Mouse (Mus musculus) lung, embryonic 16.5 days (tissue): Measurements from ENCODE around the gene Dok3. TPM values are rescaled to one million over a fixed set of nuclear protein-coding genes. Genes with fewer than 3 reads are reported as not detected.

Source experiments
- ATAC-seq: fragments of 200-750 bp; cut with Nextera tagmentation; 2 replicates; pipeline ENCODE4 v1.8.0; 2017; ENCODE audit warnings: low read depth, mild to moderate bottlenecking, moderate library complexity
- H3K27ac ChIP-seq: fragments of 300-500 bp; sonication (generic); 2 replicates; pipeline ENCODE4 v1.5.1; 2014; ENCODE audit warnings: mild to moderate bottlenecking, control low read depth, low read length
- H3K27me3 ChIP-seq: fragments of 300-500 bp; sonication (generic); 2 replicates; pipeline ENCODE4 v1.6.1; 2014; ENCODE audit warnings: low read depth, low read length, mixed read lengths; ENCODE audit not compliant: control insufficient read depth, insufficient read depth
- H3K36me3 ChIP-seq: fragments of 300-500 bp; sonication (generic); 2 replicates; pipeline ENCODE4 v1.6.1; 2014; ENCODE audit warnings: low read length; ENCODE audit not compliant: control insufficient read depth, insufficient read depth
- H3K4me1 ChIP-seq: fragments of 300-500 bp; sonication (generic); replicated peaks from 2 replicates; pipeline ENCODE4 v1.6.1; 2014; ENCODE audit warnings: low read length, mixed read lengths; ENCODE audit not compliant: control insufficient read depth, insufficient read depth
- H3K4me2 ChIP-seq: fragments of 300-500 bp; sonication (generic); 2 replicates; pipeline ENCODE4 v1.6.1; 2014; ENCODE audit warnings: low read depth, low read length, control low read depth
- H3K4me3 ChIP-seq: fragments of 300-500 bp; sonication (generic); 2 replicates; pipeline ENCODE4 v1.5.1; 2014; ENCODE audit warnings: mild to moderate bottlenecking, low read length, control low read depth
- H3K9ac ChIP-seq: fragments of 300-500 bp; sonication (generic); 2 replicates; pipeline ENCODE4 v1.6.1; 2014; ENCODE audit warnings: low read length, control low read depth
- H3K9me3 ChIP-seq: fragments of 300-500 bp; sonication (generic); 2 replicates; pipeline ENCODE4 v1.6.1; 2016; ENCODE audit warnings: low read length; ENCODE audit not compliant: control insufficient read depth
- WGBS: fragments of 180-500 bp; shearing (Covaris S2); extraction: QIAGEN DNeasy Blood & Tissue Kit; methylation state at CpG from one replicate; pipeline ENCODE4 v1.1.7; 2014; 5-methylcytosine and 5-hydroxymethylcytosine counted together
- polyA plus RNA-seq: library from polyadenylated mRNA; unstranded; fragments of >200 nt; fragmentation: Nextera tagmentation; extraction: Ambion mirVana; gene quantifications from 2 replicates; pipeline ENCODE4 v1.2.1, GENCODE M21; 2015

The Dok3 gene
- polyA plus RNA-seq, 1 experiment from 2014 or later, result 3.8 TPM

DNA sequence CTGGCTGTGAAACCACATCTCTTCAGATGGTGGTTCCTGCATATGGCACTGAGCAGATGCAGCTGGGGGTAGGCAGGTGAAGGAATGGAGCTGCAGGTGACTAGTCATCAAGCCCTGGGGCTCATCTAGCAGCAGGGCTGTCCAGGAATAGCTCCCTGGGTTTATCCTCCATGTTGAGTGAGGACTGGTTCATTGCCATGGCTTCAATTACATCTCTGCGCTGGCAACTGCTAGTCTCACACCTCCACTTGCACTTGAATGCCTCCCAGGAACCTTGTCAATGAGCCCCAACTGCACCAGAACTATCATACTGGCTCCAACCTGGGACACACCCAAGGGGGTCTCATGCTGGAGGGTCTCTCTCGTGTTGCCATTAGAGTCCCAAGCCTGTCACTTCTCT is 18.8 kb upstream of the Dok3 start:
- ATAC-seq, result no peak
- Histone ChIP-seq H3K9ac (no peak overlapping the region), H3K4me1 (no peaks in the 10 kb centered on the region), H3K4me2 (no peak overlapping the region), H3K27me3 (no peaks in the 10 kb centered on the region), H3K4me3 (no peak overlapping the region), H3K9me3 (no peaks in the 10 kb centered on the region), H3K27ac (no peak overlapping the region), H3K36me3 (peaks cover 28% of the 10 kb centered on the region)
- 89% methylated on average over 2 of the region's 2 CpGs for whole genome bisulfite sequencing

DNA sequence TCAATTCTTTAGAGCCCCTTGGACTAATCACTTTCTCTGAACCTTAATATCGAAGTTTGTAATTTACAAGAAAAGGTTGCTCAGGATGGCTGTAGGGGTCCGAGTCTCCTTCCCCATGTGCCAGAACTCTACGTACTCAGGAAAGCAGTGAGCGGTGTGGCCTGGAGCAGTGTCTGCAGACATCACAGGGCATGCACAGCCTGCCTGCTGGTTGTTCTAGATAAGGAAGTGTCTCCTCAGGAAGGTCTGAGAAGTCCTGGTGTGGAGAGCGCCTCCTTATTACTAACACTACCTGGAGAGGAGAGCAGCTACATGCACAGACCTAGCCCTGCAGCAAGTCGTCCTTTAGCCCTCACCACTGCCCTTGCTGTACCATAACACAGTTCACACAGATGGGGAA is 15.7 kb upstream of the Dok3 start:
- ATAC-seq, result no peak
- H3K9ac ChIP-seq, result no peak overlapping the region
- WGBS, result 91% methylated on average over 6 of the region's 6 CpGs

DNA sequence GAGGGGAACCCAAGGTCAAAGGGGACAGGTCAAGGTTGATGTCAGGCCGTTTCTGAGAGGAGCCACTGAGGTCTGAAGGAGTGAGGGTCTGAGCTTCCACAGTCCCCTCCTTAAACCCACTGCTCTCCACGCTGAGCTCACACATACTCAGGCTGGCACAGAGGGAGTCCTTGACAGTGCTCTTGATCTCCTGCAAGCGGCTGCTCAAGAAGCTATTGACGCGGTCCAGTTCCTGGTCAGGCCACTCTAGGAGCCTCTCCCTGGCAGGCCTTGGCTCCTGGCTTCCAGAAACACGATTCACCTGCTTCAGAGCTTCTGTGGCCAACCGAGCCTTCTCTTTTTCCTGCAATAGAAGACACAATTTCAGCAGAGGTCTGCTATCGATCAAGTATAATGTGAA is 14.4 kb upstream of the Dok3 start:
- H3K9me3 ChIP-seq, result no peaks in the 10 kb centered on the region
- H3K9ac ChIP-seq, result no peak overlapping the region
- H3K4me3 ChIP-seq, result no peak overlapping the region
- H3K27me3 ChIP-seq, result no peaks in the 10 kb centered on the region
- peaks cover 42% of the 10 kb centered on the region for H3K36me3 ChIP-seq
- 77% methylated on average over 8 of the region's 8 CpGs for WGBS
- no peak for ATAC-seq
- no peaks in the 10 kb centered on the region for H3K4me1 ChIP-seq
- H3K27ac ChIP-seq, result no peak overlapping the region
- no peak overlapping the region for H3K4me2 ChIP-seq

More for the DNA sequence above, 15.7 kb upstream of the Dok3 start:
- Histone ChIP-seq H3K27me3 (no peaks in the 10 kb centered on the region), H3K27ac (no peak overlapping the region), H3K4me2 (no peak overlapping the region), H3K36me3 (peaks cover 41% of the 10 kb centered on the region), H3K4me1 (no peaks in the 10 kb centered on the region), H3K4me3 (no peak overlapping the region), H3K9me3 (no peaks in the 10 kb centered on the region)

DNA sequence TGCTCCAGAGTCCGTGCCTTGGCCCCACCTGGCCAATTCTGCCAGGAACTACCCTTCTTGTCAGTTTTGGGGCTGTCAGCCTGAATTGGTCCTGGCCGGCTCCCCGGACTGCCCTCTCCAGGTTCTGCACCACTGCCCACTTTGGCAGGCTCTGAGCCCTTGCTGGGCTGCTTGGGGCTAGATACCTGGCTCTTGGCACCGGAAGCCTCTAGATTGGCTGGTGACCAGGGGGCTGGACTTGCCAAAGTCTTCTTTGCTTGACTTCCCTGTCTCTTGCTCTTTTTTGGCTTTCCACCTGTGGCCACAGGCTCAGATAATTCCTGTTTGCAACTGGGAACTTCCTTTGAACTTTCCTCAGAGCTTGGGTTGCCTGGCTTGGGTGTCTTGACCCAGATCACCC is 13.8 kb upstream of the Dok3 start:
- no peak for ATAC-seq
- Histone ChIP-seq H3K9ac (no peak overlapping the region), H3K4me3 (no peak overlapping the region), H3K27ac (no peak overlapping the region), H3K9me3 (no peaks in the 10 kb centered on the region), H3K4me2 (no peak overlapping the region), H3K36me3 (peaks cover 41% of the 10 kb centered on the region), H3K27me3 (no peaks in the 10 kb centered on the region), H3K4me1 (no peaks in the 10 kb centered on the region)
- 94% methylated on average over 4 of the region's 4 CpGs for WGBS

DNA sequence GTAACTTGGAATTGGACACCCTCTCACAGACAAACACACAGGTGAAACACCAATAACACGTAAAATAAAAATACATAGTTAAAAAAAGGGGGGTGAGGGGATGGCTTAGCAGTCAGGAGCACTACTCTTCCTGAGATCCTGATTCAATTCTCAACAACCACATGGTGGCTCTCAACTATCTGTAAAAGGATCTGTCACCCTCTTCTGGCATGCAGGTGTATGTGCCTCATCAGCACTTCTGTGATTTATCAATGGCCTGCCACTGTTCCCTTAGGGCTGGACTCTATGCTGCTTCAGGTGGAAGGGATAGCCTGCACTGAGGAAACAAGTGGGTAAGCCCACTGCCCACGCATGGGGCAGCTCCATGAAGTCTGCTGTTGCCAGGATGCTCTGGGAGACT is 11.8 kb upstream of the Dok3 start:
- 87% methylated on average over 2 of the region's 2 CpGs for WGBS

DNA sequence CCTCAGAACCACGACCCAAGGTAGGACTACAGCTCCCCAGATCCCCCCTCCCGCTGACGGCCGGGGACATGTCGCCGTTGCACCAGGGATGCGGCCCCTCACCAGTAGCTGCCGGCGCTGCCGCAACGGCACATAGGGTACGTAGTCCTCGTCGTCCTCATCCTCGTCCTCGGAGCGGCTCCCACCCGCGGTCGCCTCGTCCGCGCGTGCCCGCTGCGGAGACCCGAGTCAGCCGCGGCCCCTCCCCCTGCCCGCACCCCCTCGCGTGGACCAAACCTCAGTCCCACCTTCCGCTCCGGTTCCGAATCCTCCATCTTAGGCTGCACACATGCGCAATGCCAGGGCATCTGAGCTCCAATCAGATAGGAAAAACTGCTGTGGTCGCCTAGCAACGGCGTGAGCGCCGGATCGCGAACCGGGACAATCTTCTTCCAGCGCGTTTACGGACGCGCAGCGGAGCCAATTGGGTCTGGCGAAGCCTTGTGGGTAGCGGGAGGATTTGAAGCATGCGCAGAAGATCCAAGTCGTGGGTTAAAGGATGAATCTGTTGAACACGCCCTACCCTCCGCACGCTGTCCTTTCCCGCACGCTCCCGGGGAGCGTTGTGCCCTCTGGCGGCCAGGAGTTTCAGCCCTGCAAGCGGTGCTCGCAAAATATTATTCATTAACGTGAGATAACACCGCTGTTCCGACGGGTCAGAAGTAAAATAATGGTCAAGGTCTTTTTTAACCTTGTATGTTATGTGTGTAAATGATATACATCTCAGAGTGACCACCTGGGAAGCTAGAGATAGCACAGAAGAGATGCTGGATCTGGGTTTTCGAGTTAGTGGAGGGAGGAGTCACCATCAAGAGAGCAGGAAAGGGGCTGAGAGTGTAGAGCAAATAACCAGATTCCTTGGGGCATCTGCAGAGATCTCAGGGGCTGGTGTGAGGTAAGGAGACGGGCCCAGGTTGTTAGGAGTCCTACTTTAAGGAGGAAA is 7.4 kb upstream of the Dok3 start, which contains the start of gene Ddx41:
TSS of gene Ddx41 (minus strand) at position 465 of the 982 bp plus-strand sequence.
- Histone ChIP-seq H3K4me3 (peak within 1 kb of the TSS; percentile 85), H3K4me1 (peaks cover 11% of the 10 kb centered on the region), H3K4me2 (peak within 1 kb of the TSS; percentile 74), H3K36me3 (peaks cover 34% of the 10 kb centered on the region), H3K9ac (peak within 1 kb of the TSS; percentile 85), H3K27ac (peak within 1 kb of the TSS; percentile 30; the same call in 1 of the 2 replicates), H3K27me3 (no peaks in the 10 kb centered on the region), H3K9me3 (no peaks in the 10 kb centered on the region)
- peak; percentile 99 for ATAC-seq
- under 1% methylated on average over 67 of the region's 70 CpGs for WGBS

More for the DNA sequence above, 11.8 kb upstream of the Dok3 start:
- Histone ChIP-seq H3K4me1 (peaks cover 4% of the 10 kb centered on the region; the same call in 1 of the 2 replicates), H3K4me2 (no peak overlapping the region), H3K9ac (no peak overlapping the region), H3K27me3 (no peaks in the 10 kb centered on the region), H3K4me3 (no peak overlapping the region), H3K27ac (no peak overlapping the region), H3K9me3 (no peaks in the 10 kb centered on the region), H3K36me3 (peaks cover 34% of the 10 kb centered on the region)
- ATAC-seq, result no peak

DNA sequence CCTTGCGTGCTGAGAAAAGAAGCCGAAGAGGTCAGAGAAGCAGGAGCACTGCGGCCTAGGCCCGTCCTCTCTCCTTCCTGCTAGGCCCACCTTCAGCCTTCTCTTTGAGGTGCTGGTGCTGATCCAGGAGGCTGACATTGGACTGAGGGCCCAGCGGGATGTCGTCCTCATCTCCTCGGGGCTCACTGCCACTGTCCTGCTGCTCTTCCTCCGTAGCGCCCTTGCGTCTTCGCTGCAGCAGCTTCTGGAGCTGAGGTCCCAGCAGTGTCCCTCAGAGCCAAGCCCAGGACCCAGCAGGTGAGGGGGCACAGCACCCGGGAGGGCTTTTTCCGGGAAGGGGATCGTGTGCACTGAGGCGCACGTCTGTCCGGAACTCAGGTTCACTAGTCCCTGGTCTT is 6.7 kb upstream of the Dok3 start:
- Histone ChIP-seq H3K9ac (peak overlapping the region; percentile 85), H3K27me3 (no peaks in the 10 kb centered on the region), H3K4me2 (peak overlapping the region; percentile 74), H3K4me1 (peaks cover 11% of the 10 kb centered on the region), H3K4me3 (peak overlapping the region; percentile 85), H3K9me3 (no peaks in the 10 kb centered on the region), H3K36me3 (peaks cover 35% of the 10 kb centered on the region), H3K27ac (no peak overlapping the region)
- WGBS, result 16% methylated on average over 17 of the region's 17 CpGs
- no peak for ATAC-seq

DNA sequence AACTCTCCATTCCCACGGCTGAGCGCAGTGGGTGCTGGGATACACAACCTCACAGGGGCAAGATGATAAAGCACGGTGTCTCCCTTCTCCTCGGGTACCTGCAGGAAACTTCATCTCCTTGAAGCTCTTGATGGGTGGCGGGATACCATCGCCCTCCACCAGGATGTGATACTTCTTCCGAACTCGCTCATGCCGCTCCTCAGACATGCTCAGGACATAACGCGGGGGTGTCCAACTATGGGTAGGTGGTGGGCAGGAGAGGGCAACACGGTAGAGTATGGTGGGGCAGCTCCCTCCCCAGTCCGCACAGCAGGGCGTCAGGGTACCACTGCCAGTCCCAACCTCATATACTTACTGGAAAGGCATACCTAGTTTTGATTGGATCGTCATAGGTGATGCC is 6.1 kb upstream of the Dok3 start:
- 91% methylated on average over 15 of the region's 15 CpGs for WGBS
- Histone ChIP-seq H3K4me2 (peak overlapping the region; percentile 74), H3K9ac (no peak overlapping the region), H3K4me1 (peaks cover 11% of the 10 kb centered on the region), H3K9me3 (no peaks in the 10 kb centered on the region), H3K27me3 (no peaks in the 10 kb centered on the region), H3K36me3 (peaks cover 38% of the 10 kb centered on the region), H3K4me3 (no peak overlapping the region), H3K27ac (no peak overlapping the region)
- no peak for ATAC-seq

DNA sequence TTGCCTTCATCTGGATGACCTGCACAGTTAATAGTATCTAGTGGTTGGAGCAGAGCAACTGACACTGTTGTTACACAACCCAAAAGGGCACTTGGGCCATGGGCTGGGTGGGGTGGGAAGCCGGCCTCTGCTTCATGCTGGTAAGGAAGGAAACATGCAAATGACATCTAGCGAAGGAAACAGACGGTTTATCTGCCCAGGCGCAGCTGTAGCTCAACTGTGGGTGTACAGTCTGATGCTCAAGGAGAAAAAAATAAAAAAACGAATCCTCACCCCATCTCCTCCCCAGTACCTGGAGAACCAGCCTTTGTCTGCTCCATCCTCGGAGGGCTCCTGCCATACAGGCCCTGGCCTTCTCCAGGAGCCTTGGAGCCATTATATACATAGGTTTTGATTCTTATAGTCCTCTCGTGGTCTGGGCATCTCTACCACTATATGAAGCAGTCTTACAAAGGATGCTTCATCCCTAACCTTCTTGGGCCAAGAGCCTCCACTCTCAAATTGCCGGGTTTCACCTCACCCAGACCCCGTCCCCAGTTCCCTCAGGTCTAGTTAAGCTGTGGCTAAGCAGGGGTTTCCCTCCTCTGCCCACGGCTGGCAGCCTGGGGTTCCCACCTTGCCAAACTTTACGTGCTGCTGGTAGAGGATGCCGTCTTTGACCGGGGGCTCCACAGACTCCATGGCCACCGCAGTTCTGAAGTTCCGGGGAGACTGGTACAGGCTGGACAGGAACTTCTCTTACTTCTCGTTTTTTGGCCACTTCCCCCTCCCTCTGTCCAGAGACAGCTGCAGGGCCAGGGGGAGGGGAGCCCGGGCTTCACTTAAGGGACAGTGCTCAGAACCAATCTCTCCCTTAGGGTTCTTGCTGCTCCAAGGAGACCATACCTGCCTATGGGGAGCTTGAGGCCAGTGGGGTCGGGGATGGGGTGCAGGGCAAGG is 993 bp downstream of the Dok3 start:
- Histone ChIP-seq H3K27ac (no peak overlapping the region), H3K9me3 (no peaks in the 10 kb centered on the region), H3K4me2 (no peak overlapping the region), H3K4me1 (no peaks in the 10 kb centered on the region; the same call in 1 of the 2 replicates), H3K4me3 (no peak overlapping the region), H3K9ac (no peak overlapping the region), H3K27me3 (no peaks in the 10 kb centered on the region), H3K36me3 (peaks cover 33% of the 10 kb centered on the region)
- ATAC-seq, result no peak
- 72% methylated on average over 18 of the region's 18 CpGs for WGBS
